Mouse (Mus musculus) neural tube, embryonic 11.5 days (tissue): ENCODE results near the gene Epha2. TPM values are rescaled to one million over a fixed set of nuclear protein-coding genes. Genes with fewer than 3 reads are reported as not detected.

ENCODE experiments used
- ATAC-seq: fragments of 200-750 bp; cut with Nextera tagmentation; 2 replicates; pipeline ENCODE4 v1.8.0; 2017; ENCODE audit warnings: moderate number of reproducible peaks, mild to moderate bottlenecking, moderate TSS enrichment, moderate library complexity; ENCODE audit not compliant: insufficient read depth, low FRiP score, low TSS enrichment
- DNase-seq: peaks from one replicate; pipeline ENCODE4 v3.0.0-alpha.2; 2015; ENCODE audit warnings: low spot score
- H3K27ac ChIP-seq: fragments of 300-500 bp; sonication (generic); 2 replicates; pipeline ENCODE4 v1.5.1; 2014; ENCODE audit warnings: low read depth, mild to moderate bottlenecking, low read length
- H3K27me3 ChIP-seq: fragments of 300-500 bp; sonication (generic); 2 replicates; pipeline ENCODE4 v1.6.1; 2014; ENCODE audit warnings: mild to moderate bottlenecking, low read length, mixed read lengths; ENCODE audit not compliant: control insufficient read depth, insufficient read depth
- H3K36me3 ChIP-seq: fragments of 300-500 bp; sonication (generic); 2 replicates; pipeline ENCODE4 v1.6.1; 2014; ENCODE audit warnings: mild to moderate bottlenecking, low read length, moderate library complexity, mixed read lengths; ENCODE audit not compliant: control insufficient read depth, insufficient read depth
- H3K4me1 ChIP-seq: fragments of 300-500 bp; sonication (generic); 2 replicates; pipeline ENCODE4 v1.6.1; 2014; ENCODE audit warnings: low read length, mixed read lengths; ENCODE audit not compliant: control insufficient read depth, insufficient read depth
- H3K4me2 ChIP-seq: fragments of 300-500 bp; sonication (generic); 2 replicates; pipeline ENCODE4 v1.6.1; 2014; ENCODE audit warnings: low read depth, mild to moderate bottlenecking, moderate library complexity
- H3K4me3 ChIP-seq: fragments of 300-500 bp; sonication (generic); 2 replicates; pipeline ENCODE4 v1.5.1; 2014; ENCODE audit warnings: low read depth, low read length
- H3K9ac ChIP-seq: fragments of 300-500 bp; sonication (generic); 2 replicates; pipeline ENCODE4 v1.6.1; 2014; ENCODE audit warnings: mild to moderate bottlenecking, low read length
- H3K9me3 ChIP-seq: fragments of 300-500 bp; sonication (generic); 2 replicates; pipeline ENCODE4 v1.6.1; 2016; ENCODE audit warnings: low read length; ENCODE audit not compliant: control insufficient read depth
- WGBS: fragments of 180-500 bp; shearing (Covaris S2); extraction: QIAGEN DNeasy Blood & Tissue Kit; methylation state at CpG from one replicate; pipeline ENCODE4 v1.1.7; 2014; 5-methylcytosine and 5-hydroxymethylcytosine counted together
- polyA plus RNA-seq: library from polyadenylated mRNA; unstranded; fragments of >200 nt; fragmentation: Nextera tagmentation; extraction: Ambion mirVana; gene quantifications from 2 replicates; pipeline ENCODE4 v1.2.1, GENCODE M21; 2014

The Epha2 gene
- polyA plus RNA-seq, 1 experiment from 2014 or later, result 2.5 TPM

GRCm38 (mm10) chr4:141311506-141311905 is 10.5 kb downstream of the Epha2 start:
- no peaks in the 10 kb centered on the region for H3K27me3 ChIP-seq
- no peak for ATAC-seq
- DNase-seq, result no peak
- no peak overlapping the region for H3K9ac ChIP-seq
- H3K4me1 ChIP-seq, result peaks cover 20% of the 10 kb centered on the region
- H3K36me3 ChIP-seq, result no peaks in the 10 kb centered on the region
- 0 out of 2 replicates have a peak overlapping the region, but pooled peaks have one; percentile 20 for H3K27ac ChIP-seq
- WGBS, result 68% methylated on average over 6 of the region's 6 CpGs
- no peaks in the 10 kb centered on the region for H3K9me3 ChIP-seq
- H3K4me2 ChIP-seq, result no peak overlapping the region
- H3K4me3 ChIP-seq, result no peak overlapping the region

- Histone ChIP-seq H3K4me1 (peaks cover 16% of the 10 kb centered on the region), H3K4me2 (no peak overlapping the region), H3K27ac (no peak overlapping the region), H3K36me3 (no peaks in the 10 kb centered on the region), H3K4me3 (no peak overlapping the region), H3K9ac (no peak overlapping the region), H3K9me3 (no peaks in the 10 kb centered on the region), H3K27me3 (no peaks in the 10 kb centered on the region)
- ATAC-seq (no peak), DNase-seq (no peak)
- WGBS, result 81% methylated on average over 2 of the region's 2 CpGs
Observed at GRCm38 (mm10) chr4:141311908-141312307, 10.9 kb downstream of the Epha2 start.

GRCm38 (mm10) chr4:141312513-141313131 is 11.6 kb downstream of the Epha2 start:
- peaks cover 14% of the 10 kb centered on the region; the same call in 1 of the 2 replicates for H3K4me1 ChIP-seq
- H3K9ac ChIP-seq, result no peak overlapping the region
- WGBS, result 89% methylated on average over 17 of the region's 17 CpGs
- H3K36me3 ChIP-seq, result no peaks in the 10 kb centered on the region
- ATAC-seq (no peak), DNase-seq (no peak)
- no peaks in the 10 kb centered on the region for H3K9me3 ChIP-seq
- no peak overlapping the region for H3K4me2 ChIP-seq
- no peak overlapping the region for H3K4me3 ChIP-seq
- no peaks in the 10 kb centered on the region for H3K27me3 ChIP-seq
- H3K27ac ChIP-seq, result no peak overlapping the region

- H3K27ac ChIP-seq, result no peak overlapping the region
- ATAC-seq, result no peak
Observed at GRCm38 (mm10) chr4:141313481-141313880, 12.4 kb downstream of the Epha2 start.

GRCm38 (mm10) chr4:141313924-141314323 is 12.9 kb downstream of the Epha2 start:
- Histone ChIP-seq H3K9ac (no peak overlapping the region), H3K4me3 (no peak overlapping the region), H3K4me1 (peaks cover 14% of the 10 kb centered on the region; the same call in 1 of the 2 replicates), H3K27ac (no peak overlapping the region), H3K4me2 (no peak overlapping the region), H3K9me3 (no peaks in the 10 kb centered on the region), H3K27me3 (no peaks in the 10 kb centered on the region), H3K36me3 (no peaks in the 10 kb centered on the region)
- DNase-seq (no peak), ATAC-seq (no peak)
- 65% methylated on average over 11 of the region's 11 CpGs for WGBS

More at GRCm38 (mm10) chr4:141313481-141313880, 12.4 kb downstream of the Epha2 start:
- Histone ChIP-seq H3K4me1 (peaks cover 14% of the 10 kb centered on the region; the same call in 1 of the 2 replicates), H3K27me3 (no peaks in the 10 kb centered on the region), H3K4me3 (no peak overlapping the region), H3K9ac (no peak overlapping the region), H3K36me3 (no peaks in the 10 kb centered on the region), H3K9me3 (no peaks in the 10 kb centered on the region), H3K4me2 (no peak overlapping the region)
- no peak for DNase-seq
- 72% methylated on average over 8 of the region's 8 CpGs for WGBS

- Histone ChIP-seq H3K9me3 (no peaks in the 10 kb centered on the region), H3K36me3 (no peaks in the 10 kb centered on the region), H3K27ac (no peak overlapping the region), H3K9ac (no peak overlapping the region), H3K4me3 (no peak overlapping the region), H3K27me3 (no peaks in the 10 kb centered on the region), H3K4me2 (no peak overlapping the region), H3K4me1 (peaks cover 14% of the 10 kb centered on the region; the same call in 1 of the 2 replicates)
- no peak for ATAC-seq
- WGBS, result 83% methylated on average over 6 of the region's 6 CpGs
- no peak for DNase-seq
Observed at GRCm38 (mm10) chr4:141314745-141315144, 13.7 kb downstream of the Epha2 start.

GRCm38 (mm10) chr4:141316023-141316422 is 15.0 kb downstream of the Epha2 start:
- 83% methylated on average over 7 of the region's 7 CpGs for WGBS
- Histone ChIP-seq H3K27ac (no peak overlapping the region), H3K9me3 (no peaks in the 10 kb centered on the region), H3K27me3 (no peaks in the 10 kb centered on the region), H3K4me1 (peaks cover 4% of the 10 kb centered on the region; the same call in 1 of the 2 replicates), H3K4me3 (no peak overlapping the region), H3K4me2 (no peak overlapping the region), H3K36me3 (no peaks in the 10 kb centered on the region), H3K9ac (no peak overlapping the region)
- no peak for ATAC-seq
- no peak for DNase-seq

- 88% methylated on average over 18 of the region's 18 CpGs for WGBS
- DNase-seq, result no peak
- no peak overlapping the region for H3K27ac ChIP-seq
- H3K27me3 ChIP-seq, result no peaks in the 10 kb centered on the region
- no peak overlapping the region for H3K4me3 ChIP-seq
- no peak overlapping the region for H3K9ac ChIP-seq
- H3K9me3 ChIP-seq, result no peaks in the 10 kb centered on the region
- H3K4me2 ChIP-seq, result no peak overlapping the region
- ATAC-seq, result no peak
- H3K4me1 ChIP-seq, result 0 out of 2 replicates have a peak, but pooled peaks cover 2% of the 10 kb centered on the region
- no peaks in the 10 kb centered on the region for H3K36me3 ChIP-seq
Observed at GRCm38 (mm10) chr4:141316498-141317180, 15.6 kb downstream of the Epha2 start.

GRCm38 (mm10) chr4:141317914-141318313 is 16.9 kb downstream of the Epha2 start:
- H3K27me3 ChIP-seq, result no peaks in the 10 kb centered on the region
- no peaks in the 10 kb centered on the region for H3K36me3 ChIP-seq
- H3K27ac ChIP-seq, result no peak overlapping the region
- H3K9ac ChIP-seq, result no peak overlapping the region
- H3K4me2 ChIP-seq, result no peak overlapping the region
- DNase-seq, result no peak
- H3K4me1 ChIP-seq, result no peaks in the 10 kb centered on the region
- ATAC-seq, result no peak
- no peaks in the 10 kb centered on the region for H3K9me3 ChIP-seq
- 83% methylated on average over 7 of the region's 7 CpGs for WGBS
- H3K4me3 ChIP-seq, result no peak overlapping the region
